Mouse (Mus musculus): Measurements from ENCODE around the gene Gm30302. TPM values are rescaled to one million over a fixed set of nuclear protein-coding genes. Genes with fewer than 3 reads are reported as not detected.

Gene Gm30302
- polyA plus RNA-seq (2015; fragmentation: Nextera tagmentation; extraction: Ambion mirVana): not detected in 2 replicates

DNA sequence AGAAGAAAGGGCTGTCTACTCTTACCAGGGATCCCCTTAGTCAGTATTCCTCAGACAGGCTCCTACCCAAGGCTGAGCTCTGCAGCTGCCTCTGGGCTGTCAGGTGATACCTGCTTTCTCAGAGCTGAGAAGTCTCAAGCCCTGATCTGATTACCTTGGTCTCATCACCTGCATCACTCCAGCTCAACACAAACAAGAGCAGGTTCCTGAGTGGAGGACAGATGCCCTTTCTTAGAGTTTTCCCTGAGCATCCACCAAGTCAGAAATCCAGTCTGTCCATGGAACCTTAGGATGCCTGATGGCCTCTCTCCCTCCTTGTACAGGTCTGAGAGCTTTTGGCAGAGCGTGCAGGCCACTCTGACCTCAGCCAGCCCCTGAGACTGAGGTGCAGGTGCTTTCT is at the start of gene Gm30302:
Gene Gm30302 (minus strand): TSS at position 101 of the 400 bp plus-strand sequence.

Other genes starting within 250 kb of the Gm30302 start
- gene Omd, start 216.5 kb downstream of the Gm30302 start, polyA plus RNA-seq (2015; fragmentation: Nextera tagmentation; extraction: Ambion mirVana): 1.5 and 1.7 TPM in 2 replicates
- 133 and 193 TPM in 2 replicates for gene Ogn, start 191.0 kb downstream of the Gm30302 start, polyA plus RNA-seq (2015; fragmentation: Nextera tagmentation; extraction: Ambion mirVana)
- 7.4 and 11.4 TPM in 2 replicates for gene Cenpp, start 146.2 kb downstream of the Gm30302 start, polyA plus RNA-seq (2015; fragmentation: Nextera tagmentation; extraction: Ambion mirVana)
- 7.0 and 11.2 TPM in 2 replicates for gene Nol8, start 145.9 kb downstream of the Gm30302 start, polyA plus RNA-seq (2015; fragmentation: Nextera tagmentation; extraction: Ambion mirVana)
- gene Iars, start 116.9 kb downstream of the Gm30302 start, polyA plus RNA-seq (2015; fragmentation: Nextera tagmentation; extraction: Ambion mirVana): 32.0 and 38.7 TPM in 2 replicates